Mouse (Mus musculus) lung, embryonic 14.5 days (tissue): ENCODE results near the gene Tgfbr1. TPM values are rescaled to one million over a fixed set of nuclear protein-coding genes. Genes with fewer than 3 reads are reported as not detected.
"Not testable (repeated sequence)": the region's sequence is repeated elsewhere in the genome, so short reads cannot be mapped to it uniquely, and the experiment has no call there.

Experiments
- ATAC-seq: fragments of 200-750 bp; cut with Nextera tagmentation; 2 replicates; pipeline ENCODE4 v1.8.0; 2017; ENCODE audit warnings: mild to moderate bottlenecking, moderate TSS enrichment, moderate library complexity; ENCODE audit not compliant: insufficient read depth
- DNase-seq: peaks from one replicate; pipeline ENCODE4 v3.0.0-alpha.2; 2015
- H3K27ac ChIP-seq: fragments of 300-500 bp; sonication (generic); 2 replicates; pipeline ENCODE4 v1.5.1; 2014; ENCODE audit warnings: low read depth, mild to moderate bottlenecking, moderate library complexity
- H3K27me3 ChIP-seq: fragments of 300-500 bp; sonication (generic); 2 replicates; pipeline ENCODE4 v1.6.1; 2014; ENCODE audit warnings: low read length, control low read depth; ENCODE audit not compliant: insufficient read depth
- H3K36me3 ChIP-seq: fragments of 300-500 bp; sonication (generic); 2 replicates; pipeline ENCODE4 v1.6.1; 2014; ENCODE audit warnings: control low read depth; ENCODE audit not compliant: insufficient read depth
- H3K4me1 ChIP-seq: fragments of 300-500 bp; sonication (generic); 2 replicates; pipeline ENCODE4 v1.6.1; 2014; ENCODE audit warnings: antibody characterized with exemption, control low read depth; ENCODE audit not compliant: insufficient read depth
- H3K4me2 ChIP-seq: fragments of 300-500 bp; sonication (generic); 2 replicates; pipeline ENCODE4 v1.6.1; 2014; ENCODE audit warnings: mild to moderate bottlenecking
- H3K4me3 ChIP-seq: fragments of 300-500 bp; sonication (generic); 2 replicates; pipeline ENCODE4 v1.5.1; 2014; ENCODE audit warnings: low read depth, low read length
- H3K9ac ChIP-seq: fragments of 300-500 bp; sonication (generic); 2 replicates; pipeline ENCODE4 v1.6.1; 2014
- H3K9me3 ChIP-seq: fragments of 300-500 bp; sonication (generic); 2 replicates; pipeline ENCODE4 v1.6.1; 2016; ENCODE audit warnings: low read depth, low read length, control low read depth
- CTCF ChIP-seq: IDR thresholded peaks from 2 replicates; pipeline ENCODE4 v1.5.1; 2016; ENCODE audit warnings: antibody characterized with exemption, low read depth
- WGBS: fragments of 180-500 bp; shearing (Covaris S2); extraction: QIAGEN DNeasy Blood & Tissue Kit; methylation state at CpG from one replicate; pipeline ENCODE4 v1.1.7; 2014; 5-methylcytosine and 5-hydroxymethylcytosine counted together
- polyA plus RNA-seq: library from polyadenylated mRNA; unstranded; fragments of >200 nt; fragmentation: Nextera tagmentation; extraction: Ambion mirVana; gene quantifications from 2 replicates; pipeline ENCODE4 v1.2.1, GENCODE M21; 2014

The Tgfbr1 gene
- polyA plus RNA-seq, 1 experiment from 2014 or later = 36.6 TPM

- no peak for ATAC-seq
- DNase-seq = no peak
- no peak overlapping the region for H3K27ac ChIP-seq
Observed at GRCm38 (mm10) chr4:47368717-47369116, 15.7 kb downstream of the Tgfbr1 start.

GRCm38 (mm10) chr4:47378716-47379115 lies 25.7 kb downstream of the Tgfbr1 start:
- no peak overlapping the region for H3K9ac ChIP-seq
- H3K27ac ChIP-seq = no peak overlapping the region
- 15% methylated on average over 1 of the region's 1 CpGs for WGBS
- no peak overlapping the region for H3K4me3 ChIP-seq
- no peaks in the 10 kb centered on the region for H3K4me1 ChIP-seq
- H3K27me3 ChIP-seq = no peaks in the 10 kb centered on the region
- no peaks in the 10 kb centered on the region for H3K9me3 ChIP-seq
- no peak overlapping the region for H3K4me2 ChIP-seq
- H3K36me3 ChIP-seq = no peaks in the 10 kb centered on the region
- no peak for ATAC-seq
- DNase-seq = peak; percentile 15
- TF ChIP-seq CTCF = no peak

More at GRCm38 (mm10) chr4:47368717-47369116, 15.7 kb downstream of the Tgfbr1 start:
- Histone ChIP-seq H3K4me2 (no peak overlapping the region), H3K4me3 (no peak overlapping the region), H3K4me1 (no peaks in the 10 kb centered on the region), H3K9ac (no peak overlapping the region), H3K9me3 (no peaks in the 10 kb centered on the region), H3K27me3 (no peaks in the 10 kb centered on the region), H3K36me3 (no peaks in the 10 kb centered on the region)
- 76% methylated on average over 2 of the region's 2 CpGs for WGBS
- TF ChIP-seq CTCF = no peak

DNA sequence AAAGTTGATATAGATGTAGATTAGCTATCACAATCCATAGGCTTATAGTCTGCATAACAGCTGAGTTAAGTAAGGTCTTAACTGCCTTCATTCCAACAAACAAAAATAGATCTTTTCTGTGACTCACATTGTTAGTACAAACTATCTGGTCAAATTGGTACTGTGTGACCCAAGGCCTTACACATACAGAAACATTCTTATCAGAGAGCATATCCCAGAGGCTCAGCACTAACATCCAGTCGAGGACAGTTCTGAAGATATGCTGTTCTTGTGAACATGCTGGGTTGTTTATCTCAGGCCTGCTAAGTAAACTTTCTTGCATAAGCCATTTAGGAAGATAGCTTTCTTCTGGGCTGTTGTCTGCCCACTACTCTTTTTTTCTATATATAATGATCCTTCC lies 29.4 kb downstream of the Tgfbr1 start:
- no peaks in the 10 kb centered on the region for H3K4me1 ChIP-seq
- H3K4me2 ChIP-seq = no peak overlapping the region
- H3K9ac ChIP-seq = no peak overlapping the region
- DNase-seq (no peak), ATAC-seq (no peak)
- no peaks in the 10 kb centered on the region for H3K9me3 ChIP-seq
- peaks cover 7% of the 10 kb centered on the region; the same call in 1 of the 2 replicates for H3K36me3 ChIP-seq
- TF ChIP-seq CTCF = no peak
- WGBS = 33% methylated on average over 1 of the region's 1 CpGs
- no peak overlapping the region for H3K4me3 ChIP-seq
- H3K27me3 ChIP-seq = no peaks in the 10 kb centered on the region
- no peak overlapping the region for H3K27ac ChIP-seq

DNA sequence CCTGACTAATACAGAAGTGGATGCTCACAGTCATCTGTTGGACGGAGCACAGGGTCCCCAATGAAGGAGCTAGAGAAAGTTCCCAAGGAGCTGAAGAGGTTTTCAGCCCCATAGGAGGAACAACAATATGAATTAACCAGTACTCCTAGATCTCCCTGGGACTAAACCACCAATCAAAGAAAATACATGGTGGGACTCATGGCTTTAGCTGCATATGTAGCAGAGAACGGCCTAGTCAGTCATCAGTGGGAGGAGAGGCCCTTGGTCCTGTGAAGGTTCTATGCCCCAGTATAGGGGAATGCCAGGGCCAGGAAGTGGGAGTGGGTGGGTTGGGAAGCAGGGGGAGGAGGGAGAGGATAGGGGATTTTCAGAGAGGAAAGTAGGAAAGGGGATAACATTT lies 38.9 kb downstream of the Tgfbr1 start:
- H3K9me3 ChIP-seq, H3K27ac ChIP-seq, H3K4me3 ChIP-seq, H3K36me3 ChIP-seq, H3K9ac ChIP-seq, H3K4me2 ChIP-seq, DNase-seq, H3K4me1 ChIP-seq, ATAC-seq, H3K27me3 ChIP-seq: not testable (repeated sequence)
- WGBS = 83% methylated on average over 2 of the region's 2 CpGs

- Histone ChIP-seq H3K4me1 (no peaks in the 10 kb centered on the region), H3K9ac (no peak overlapping the region), H3K9me3 (no peaks in the 10 kb centered on the region), H3K4me3 (no peak overlapping the region), H3K36me3 (peaks cover 33% of the 10 kb centered on the region), H3K27me3 (no peaks in the 10 kb centered on the region), H3K4me2 (no peak overlapping the region), H3K27ac (no peak overlapping the region)
- no peak for TF ChIP-seq CTCF
- ATAC-seq (no peak), DNase-seq (no peak)
- WGBS = 90% methylated on average over 7 of the region's 7 CpGs
Observed at GRCm38 (mm10) chr4:47396251-47396650, 43.2 kb downstream of the Tgfbr1 start.

DNA sequence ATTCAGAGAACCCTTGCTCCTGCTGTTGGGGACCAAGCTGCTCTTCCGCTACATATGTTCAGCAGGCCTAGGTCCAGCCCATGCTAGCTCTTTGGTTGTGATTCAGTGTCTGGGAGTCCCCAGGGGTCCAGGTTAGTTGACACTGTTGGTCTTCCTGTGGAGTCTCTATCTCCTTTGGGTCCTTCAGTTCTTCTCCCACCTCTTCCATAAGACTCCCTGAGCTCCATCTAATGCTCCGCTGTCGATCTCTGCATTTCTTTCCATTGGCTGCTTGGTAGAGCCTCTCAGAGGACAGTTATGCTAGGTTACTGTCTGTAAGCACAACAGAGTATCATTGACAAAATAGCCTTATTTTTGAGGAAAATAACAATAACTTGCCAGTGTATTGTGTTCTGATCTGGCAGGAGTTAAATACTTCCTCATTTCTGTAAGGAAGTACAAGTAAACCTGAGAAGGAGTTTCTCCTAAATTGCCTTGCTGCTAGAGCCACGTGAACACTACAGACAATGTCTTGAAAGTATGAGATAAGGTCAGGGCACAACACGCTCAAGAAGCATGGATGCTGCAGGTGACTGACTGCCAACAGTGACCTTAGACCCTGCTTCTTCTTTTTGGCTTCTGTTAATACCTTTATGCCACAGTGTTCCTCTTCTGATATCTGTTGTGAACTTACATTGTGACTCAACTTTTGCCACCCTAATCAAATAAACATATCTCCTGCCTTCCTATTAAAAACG lies 45.1 kb downstream of the Tgfbr1 start:
- no peak for TF ChIP-seq CTCF
- H3K4me1 ChIP-seq = no peaks in the 10 kb centered on the region
- no peak overlapping the region for H3K4me2 ChIP-seq
- WGBS = 84% methylated on average over 6 of the region's 6 CpGs
- H3K9ac ChIP-seq = no peak overlapping the region
- no peak for DNase-seq
- peaks cover 43% of the 10 kb centered on the region for H3K36me3 ChIP-seq
- H3K27ac ChIP-seq = no peak overlapping the region
- no peak for ATAC-seq
- no peaks in the 10 kb centered on the region for H3K9me3 ChIP-seq
- no peak overlapping the region for H3K4me3 ChIP-seq
- no peaks in the 10 kb centered on the region for H3K27me3 ChIP-seq

DNA sequence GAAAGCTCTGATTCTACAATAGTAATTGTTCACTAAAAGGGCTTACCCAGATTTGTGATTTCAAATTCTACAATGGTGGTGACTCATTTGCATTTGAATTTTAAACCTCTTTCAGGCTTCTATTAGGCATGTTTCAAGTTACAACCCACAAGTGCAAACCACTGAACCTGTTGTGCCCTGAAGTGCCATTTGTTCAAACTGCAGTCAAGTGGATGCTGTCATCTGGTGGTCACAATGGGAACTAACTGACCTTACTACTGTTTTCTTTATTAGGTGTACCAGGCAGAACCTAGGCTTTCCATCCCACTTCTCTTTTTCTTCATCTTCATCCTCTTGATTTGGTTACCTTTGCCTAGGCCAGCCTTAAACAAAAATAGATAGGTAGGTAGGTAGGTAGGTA lies 46.8 kb downstream of the Tgfbr1 start:
- Histone ChIP-seq H3K27me3 (no peaks in the 10 kb centered on the region), H3K4me1 (no peaks in the 10 kb centered on the region), H3K27ac (no peak overlapping the region), H3K9ac (no peak overlapping the region), H3K4me2 (no peak overlapping the region), H3K4me3 (no peak overlapping the region), H3K9me3 (no peaks in the 10 kb centered on the region), H3K36me3 (peaks cover 49% of the 10 kb centered on the region)
- ATAC-seq (no peak), DNase-seq (peak; percentile 60)
- TF ChIP-seq CTCF = peak; percentile 81
